Mouse (Mus musculus) stomach, postnatal 0 days (tissue): ENCODE data around the gene Dtnbp1.

ENCODE experiments used
- CTCF ChIP-seq: IDR thresholded peaks from 2 replicates; pipeline ENCODE4 v1.5.1; 2016; ENCODE audit warnings: antibody characterized with exemption, low read depth, mild to moderate bottlenecking, moderate library complexity
- EP300 ChIP-seq: optimal IDR thresholded peaks from 2 replicates; pipeline ENCODE3; 2016; ENCODE audit warnings: antibody characterized with exemption

DNA sequence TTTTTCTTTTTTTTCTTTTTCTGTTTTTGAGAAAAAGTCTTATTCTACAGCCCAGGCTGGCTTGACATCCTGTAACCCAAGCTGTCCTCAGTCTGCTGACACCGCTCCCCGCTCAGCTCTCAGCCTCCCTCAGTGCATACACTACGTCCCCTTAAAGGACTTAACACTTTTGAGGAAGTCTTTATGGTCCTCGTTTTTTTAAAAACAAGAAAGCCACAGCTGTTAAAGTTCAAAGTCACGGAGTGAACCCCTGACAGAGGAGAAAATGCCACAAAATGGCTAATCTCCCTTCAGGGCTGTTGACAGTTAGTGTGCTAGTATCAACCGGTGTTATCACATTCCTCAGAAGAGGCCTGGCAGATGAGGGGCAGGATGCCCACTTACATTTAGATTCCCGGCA is 29.8 kb upstream of the Dtnbp1 start:
- TF ChIP-seq CTCF (no peak), EP300 (no peak)
